Mouse (Mus musculus): ENCODE measurements around the gene Cxcl12. TPM values are rescaled to one million over a fixed set of nuclear protein-coding genes. Genes with fewer than 3 reads are reported as not detected.

Cxcl12 gene
- total RNA-seq, 2 experiments from 2014 or later = 69.8 to 106 TPM

- DNase-seq = no peak
Measured at GRCm38 (mm10) chr6:117220831-117221345, 52.6 kb downstream of the Cxcl12 start.

All from gastrocnemius, postnatal 10 days (tissue).